Mouse (Mus musculus) telencephalon, adult 2 months (tissue): ENCODE measurements around the gene Tgfbr3.

Experiments used
- DNase-seq: peaks from one replicate; pipeline ENCODE4 v3.0.0-alpha.2; 2011; ENCODE audit warnings: low read depth, low spot score

Gene Tgfbr3

DNA sequence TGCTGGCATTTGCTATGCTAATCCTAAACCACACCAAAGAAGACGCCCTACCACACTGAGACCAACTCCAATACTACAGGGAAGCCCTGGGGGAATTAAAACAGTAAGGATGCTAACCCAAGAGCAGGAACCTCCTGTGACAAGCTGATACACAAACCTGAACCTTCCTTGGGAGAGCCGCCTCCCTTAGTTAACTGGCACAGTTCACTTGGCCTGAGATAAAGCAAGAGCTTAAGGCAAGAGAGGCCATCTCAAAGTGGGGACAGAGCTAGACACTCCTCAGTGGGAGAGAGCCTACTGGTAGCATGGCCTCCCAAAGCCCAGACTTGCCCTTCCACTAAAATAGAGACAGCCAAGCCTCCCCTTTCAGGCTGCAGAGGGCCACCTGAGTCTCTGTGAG lies 79.4 kb downstream of the Tgfbr3 start:
- no peak for DNase-seq

DNA sequence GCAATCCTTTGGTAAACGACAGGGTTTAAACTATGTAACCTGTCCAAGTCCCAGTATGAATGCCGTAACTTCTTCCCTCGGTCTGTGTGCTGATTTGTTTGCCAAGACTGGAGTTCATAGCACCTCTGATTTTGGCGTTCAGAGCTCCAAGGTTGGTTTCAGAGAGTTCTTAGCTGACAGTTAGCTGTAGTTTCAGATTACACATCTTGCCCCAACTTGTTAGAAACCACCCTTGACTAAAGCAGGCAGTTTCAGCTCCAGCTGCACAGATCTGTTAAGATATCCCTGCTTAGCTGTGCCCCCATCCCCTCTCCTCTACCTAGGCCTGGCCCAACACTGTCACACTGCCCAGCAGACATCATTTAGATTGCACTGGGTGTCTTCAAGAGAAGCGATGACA lies 81.5 kb downstream of the Tgfbr3 start:
- no peak for DNase-seq

DNA sequence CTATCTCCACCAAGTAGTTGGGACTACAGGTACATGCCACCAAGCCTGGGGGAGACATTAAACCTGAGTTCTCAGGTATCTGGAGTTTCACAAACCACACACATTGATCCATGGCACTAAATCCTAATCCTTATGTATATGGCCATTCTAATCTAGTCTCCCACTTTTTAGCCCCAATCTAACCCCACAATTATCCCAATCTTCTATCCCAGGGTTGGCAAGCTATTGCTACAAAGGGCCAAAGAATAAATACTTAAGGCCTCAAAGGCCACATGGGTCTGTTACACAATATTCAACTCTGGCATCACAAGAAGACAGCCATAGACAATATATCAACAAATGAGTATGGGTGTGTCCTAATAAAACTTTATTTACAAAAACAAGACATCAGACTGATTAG lies 85.1 kb downstream of the Tgfbr3 start:
- no peak for DNase-seq

DNA sequence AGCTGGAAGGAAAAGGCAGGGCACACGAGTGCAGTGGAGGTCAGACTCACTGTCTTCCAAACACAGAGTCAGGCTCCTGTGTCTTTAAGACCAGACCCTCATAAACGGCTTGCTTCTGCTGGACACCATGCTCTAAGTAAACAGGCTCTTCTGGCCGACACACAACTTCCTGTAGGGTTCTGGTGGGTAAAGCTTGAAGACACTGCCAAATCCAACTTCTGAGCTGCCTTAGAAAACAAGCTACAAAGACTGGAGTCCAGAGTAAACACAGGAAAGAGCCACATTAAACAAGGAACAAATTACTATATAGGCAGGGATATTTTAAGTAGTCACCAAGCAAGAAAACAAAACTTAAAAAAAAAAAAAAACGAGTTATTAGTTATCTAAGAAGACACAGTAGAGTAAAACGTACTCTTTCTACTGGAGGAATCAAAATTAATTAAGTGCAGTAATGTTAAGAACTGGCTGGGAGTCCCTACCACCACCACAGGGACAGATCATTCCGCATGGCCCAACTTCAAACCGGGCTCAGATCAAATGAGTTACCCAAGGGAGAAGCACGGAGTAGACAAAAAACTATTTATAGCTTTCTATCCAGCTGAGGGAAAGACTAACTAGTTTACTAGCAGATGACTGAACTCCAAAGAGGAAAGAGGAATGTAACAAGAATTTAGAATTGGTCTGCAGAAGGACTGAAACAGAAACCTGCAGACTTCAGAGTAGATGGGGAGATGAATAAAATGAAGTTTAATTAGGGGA lies 86.4 kb downstream of the Tgfbr3 start:
- DNase-seq = no peak

DNA sequence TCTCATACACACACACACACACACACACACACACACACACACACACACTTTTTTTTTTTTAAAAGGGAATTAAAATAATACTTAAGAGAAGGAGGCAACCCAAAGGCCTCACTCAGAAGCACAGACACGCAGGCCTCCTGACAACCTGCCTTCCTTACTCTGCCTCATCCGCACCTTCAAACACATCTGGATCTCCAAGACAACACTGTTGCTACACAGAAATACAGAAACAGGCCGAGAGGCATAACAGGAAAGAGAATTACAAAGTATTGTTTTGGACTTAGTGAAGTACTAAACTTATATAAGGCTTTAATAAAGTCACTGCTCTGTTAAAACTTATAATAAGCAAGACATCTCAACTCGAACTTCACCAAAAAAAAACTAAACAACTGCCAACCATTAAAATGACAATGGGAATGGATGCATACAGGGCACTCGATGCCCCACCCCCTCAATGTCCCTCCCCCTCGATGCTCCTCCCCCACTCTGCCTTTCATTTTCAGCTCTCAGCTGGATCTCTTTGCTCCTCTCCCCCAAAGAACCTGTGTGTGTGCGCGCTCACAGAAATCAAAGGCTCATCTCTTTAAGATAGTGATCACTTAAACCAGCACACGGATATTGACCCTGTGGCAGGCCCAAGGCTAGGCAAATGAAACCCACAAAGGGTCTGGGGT lies 87.8 kb downstream of the Tgfbr3 start:
- no peak for DNase-seq

GRCm38 (mm10) chr5:107200853-107201341 lies 88.5 kb downstream of the Tgfbr3 start:
- DNase-seq = no peak

DNA sequence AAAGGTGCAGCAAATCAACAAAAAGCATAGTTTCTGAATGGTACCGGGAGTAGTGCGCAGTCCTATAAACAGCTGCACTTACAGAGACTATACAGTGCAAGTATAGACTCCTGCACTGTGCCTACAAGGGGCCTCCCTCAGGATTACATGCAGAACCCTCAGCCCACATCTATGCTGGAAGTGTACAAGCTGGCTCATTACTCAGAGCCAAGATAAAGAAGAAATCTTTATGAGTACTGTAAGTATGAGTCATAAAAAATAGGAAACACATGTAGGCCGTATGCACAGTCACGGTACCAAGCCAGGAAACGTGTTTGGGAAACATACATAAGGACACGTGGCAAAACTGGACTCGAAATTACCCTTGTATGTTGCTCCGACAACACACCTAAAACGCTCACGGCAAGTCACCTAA lies 89.2 kb downstream of the Tgfbr3 start:
- peak; percentile 18 for DNase-seq

DNA sequence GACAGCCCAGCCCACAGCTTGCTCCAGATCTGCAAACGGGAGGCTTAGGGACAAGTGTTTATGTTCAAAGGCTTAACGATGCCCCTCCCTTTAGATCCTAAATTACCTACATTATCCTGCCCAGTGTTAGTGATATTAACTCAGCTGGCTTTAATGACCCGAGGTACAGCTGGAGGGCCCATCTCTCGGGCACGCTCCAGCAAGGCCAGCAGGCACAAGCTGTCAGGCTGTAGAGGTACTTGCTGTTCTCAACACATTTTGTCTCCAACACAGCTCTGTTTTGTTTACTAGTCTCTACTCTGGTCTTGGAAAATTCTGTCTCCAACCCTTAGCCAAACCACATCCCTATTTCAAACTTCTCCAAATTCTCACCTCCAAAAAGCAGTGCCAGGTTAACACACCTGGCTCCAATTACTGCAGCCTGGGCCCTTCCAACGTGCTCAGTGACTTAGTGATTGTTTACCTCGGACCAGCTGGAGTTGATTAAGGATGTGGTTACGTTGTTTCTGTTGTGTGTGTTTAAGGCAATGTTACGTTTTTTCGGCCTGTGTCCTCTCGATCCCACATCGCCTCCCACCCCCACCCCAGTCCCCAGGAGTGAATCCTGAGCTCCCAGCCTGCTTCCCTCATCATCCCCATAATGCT lies 93.6 kb downstream of the Tgfbr3 start:
- DNase-seq = no peak

GRCm38 (mm10) chr5:107193160-107193559 lies 96.3 kb downstream of the Tgfbr3 start:
- no peak for DNase-seq

- DNase-seq = no peak
These were observed 97.1 kb downstream of the Tgfbr3 start for GRCm38 (mm10) chr5:107192372-107192771.

DNA sequence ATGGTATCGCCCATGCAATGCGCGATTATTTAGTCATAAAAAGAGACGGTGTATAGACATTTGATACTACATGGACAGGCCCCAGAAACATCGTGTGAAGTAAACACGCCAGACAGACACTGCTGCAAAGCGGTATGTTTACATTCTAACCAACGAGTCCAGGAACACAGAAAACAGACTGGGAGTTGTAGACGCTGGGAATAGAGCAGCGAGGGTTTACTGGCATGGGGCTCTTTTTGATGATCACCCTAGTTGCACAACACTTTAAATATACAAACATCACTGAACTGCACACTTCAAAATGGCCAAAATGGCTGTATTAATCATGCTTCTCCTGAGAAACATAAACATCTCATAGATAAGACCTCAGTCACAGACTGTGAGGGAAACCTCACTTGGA lies 100.9 kb downstream of the Tgfbr3 start:
- no peak for DNase-seq

DNA sequence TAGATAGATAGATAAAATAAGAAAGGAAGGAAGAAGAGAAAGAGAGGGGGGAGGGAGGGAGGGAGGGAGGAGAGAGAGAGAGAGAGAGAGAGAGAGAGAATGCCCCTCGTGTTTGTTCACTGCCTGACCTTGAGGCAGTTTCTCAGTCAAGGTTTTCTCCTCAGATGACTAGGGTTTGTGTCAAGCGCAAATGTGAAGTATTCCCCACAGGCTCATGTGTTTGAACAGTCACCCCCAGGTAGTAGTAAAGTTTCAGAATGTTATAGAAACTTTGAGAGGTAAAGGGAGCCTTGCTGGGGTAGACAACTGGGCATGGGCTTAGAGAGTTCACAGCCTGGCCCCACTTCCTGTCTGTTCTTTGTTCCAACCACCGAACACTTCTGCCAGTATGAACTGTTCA lies 103.2 kb downstream of the Tgfbr3 start:
- no peak for DNase-seq

DNA sequence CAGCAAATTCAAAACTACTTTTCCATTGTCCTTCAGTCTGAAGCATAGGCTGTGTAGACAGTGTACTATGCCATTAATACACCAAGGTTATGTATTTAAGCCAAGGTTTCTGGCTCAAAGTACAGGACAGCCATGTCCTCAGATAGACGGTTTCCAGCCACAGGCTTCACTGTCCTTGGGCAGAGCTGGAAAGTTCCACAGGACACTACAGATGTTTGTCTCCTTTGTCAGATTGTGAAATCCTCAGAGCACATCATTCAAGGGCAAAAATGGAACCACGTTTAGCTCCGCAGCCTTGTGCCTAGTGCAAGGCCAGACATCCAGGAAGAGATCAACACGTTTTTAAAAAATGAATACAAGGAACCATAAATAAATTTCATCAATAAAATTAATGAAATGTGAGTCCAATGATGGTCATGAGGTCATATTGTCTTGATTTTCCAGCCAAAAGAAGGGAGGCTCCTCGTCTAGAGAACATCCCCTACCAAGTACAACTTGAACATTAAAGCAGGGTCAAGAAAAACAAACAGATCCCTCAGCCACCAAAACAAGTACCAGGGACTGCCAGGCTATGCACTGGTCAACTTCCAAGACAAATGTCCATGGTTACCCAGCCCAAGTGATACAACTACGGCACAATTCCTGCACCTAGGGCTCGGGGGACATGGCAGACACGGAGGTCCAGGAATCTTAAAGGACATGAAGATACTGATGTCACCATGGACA lies 105.1 kb downstream of the Tgfbr3 start:
- DNase-seq = no peak

DNA sequence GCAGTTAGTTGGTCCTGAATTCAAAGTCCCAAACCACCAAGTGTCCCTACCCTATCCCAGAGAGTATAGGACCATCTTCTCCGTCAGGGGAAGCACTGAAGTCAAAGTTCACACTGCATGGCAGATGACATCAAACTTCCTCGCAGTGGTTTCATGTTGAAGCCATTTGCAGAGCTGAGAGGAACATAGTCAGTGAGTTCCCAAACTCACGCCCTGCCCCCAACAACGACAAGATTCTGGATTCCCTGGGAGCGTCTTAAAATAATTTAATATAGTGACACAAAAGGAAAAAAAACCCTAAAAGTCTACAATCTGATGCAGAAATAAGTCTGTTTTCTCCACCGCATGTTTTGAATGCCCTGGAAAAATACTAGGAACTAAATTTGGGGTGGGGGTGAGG lies 105.9 kb downstream of the Tgfbr3 start:
- DNase-seq = no peak

GRCm38 (mm10) chr5:107182721-107183120 lies 106.7 kb downstream of the Tgfbr3 start:
- no peak for DNase-seq

DNA sequence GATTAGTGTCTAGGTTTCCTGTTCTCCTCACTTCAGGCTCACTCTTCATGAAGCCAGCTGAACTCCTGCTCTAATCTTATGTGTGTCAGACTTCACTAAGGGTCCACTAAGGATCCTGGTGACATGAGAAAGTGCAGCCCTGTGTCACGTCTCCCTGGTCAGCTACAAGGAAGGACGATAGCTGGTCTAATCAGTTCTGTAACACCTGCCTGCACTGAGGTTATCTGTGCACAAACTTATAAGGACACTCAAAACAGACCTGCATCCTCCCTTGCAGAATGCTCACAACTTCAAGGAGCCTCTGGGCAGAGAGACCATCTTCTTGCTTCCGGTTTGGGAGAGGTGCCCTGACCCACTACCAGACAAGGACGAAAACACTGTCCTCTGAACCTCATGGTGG lies 107.6 kb downstream of the Tgfbr3 start:
- no peak for DNase-seq

DNA sequence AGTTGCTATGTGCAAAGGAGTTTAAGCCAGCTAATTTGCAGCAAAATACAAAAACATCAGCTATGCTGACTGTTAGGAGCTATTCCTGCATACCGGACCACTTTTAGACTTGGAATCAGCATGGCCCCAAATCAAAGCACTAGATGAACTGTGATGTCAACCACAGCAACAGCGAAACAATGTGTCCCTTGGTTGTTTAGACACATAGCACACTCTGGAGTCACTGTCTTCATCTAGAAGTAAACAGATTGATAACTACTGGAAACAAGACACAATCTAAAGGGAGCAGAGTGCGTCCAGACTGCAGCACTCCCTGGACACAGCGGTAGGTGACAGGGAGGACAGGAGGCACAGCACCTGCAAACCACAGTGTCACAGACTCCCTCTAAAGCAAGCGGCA lies 110.2 kb downstream of the Tgfbr3 start:
- DNase-seq = no peak

DNA sequence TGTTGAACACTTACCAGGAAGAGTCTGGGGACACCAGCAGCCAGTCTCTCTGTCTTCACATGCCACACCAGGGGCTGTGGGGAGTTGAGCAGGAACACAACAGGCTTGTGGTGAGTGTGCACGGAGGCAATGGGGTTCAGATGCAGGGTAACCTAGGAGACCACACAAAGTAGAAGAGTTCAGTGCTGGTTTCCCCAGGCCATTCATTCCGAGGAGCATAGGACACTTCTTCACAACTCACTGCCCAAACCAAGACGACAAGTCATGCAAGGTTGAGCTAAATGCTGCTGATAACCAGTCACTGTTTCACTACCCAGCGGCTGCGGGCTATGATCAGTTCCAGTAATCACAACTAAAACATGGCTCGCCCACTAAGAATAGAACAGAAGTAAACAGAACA lies 111.6 kb downstream of the Tgfbr3 start:
- no peak for DNase-seq

GRCm38 (mm10) chr5:107177248-107177647 lies 112.2 kb downstream of the Tgfbr3 start:
- DNase-seq = no peak

DNA sequence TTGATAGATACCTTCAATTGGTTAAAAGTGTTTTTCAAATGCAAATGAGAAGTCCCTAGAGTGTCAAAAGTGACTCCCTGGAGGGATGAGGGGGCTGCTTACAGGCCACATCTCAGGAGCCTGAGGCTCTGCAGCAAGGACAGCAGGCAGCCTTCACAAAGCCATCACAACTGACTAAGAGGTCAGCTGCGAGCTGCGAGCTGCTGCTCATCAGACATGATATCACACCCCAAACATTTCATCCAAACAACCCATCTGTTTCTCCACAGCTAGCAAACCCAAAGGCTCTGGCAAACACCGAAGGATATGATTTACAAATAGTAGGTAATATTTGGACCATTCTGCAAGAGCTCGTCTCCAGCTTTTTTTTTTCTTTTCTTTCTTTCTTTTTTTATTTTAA lies 112.6 kb downstream of the Tgfbr3 start:
- DNase-seq = no peak

DNA sequence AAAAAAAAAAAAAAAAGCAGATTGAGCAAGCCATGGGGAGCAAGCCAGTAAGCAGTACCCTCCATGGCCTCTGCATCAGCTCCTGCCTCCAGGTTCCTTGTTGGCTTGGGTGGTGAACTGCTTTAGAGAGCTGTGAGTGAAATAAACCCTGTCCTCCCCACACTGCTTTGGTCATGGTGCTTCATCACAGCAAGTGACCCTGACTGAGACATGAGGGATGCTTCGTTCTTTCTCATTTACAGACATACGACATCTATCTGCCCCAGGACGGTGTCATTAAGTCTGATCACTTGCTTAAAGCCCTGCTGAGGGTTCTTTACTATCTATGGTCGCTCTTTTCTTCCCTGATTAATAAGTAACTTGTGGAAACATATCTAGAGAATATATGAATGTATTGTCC lies 113.2 kb downstream of the Tgfbr3 start:
- DNase-seq = no peak

DNA sequence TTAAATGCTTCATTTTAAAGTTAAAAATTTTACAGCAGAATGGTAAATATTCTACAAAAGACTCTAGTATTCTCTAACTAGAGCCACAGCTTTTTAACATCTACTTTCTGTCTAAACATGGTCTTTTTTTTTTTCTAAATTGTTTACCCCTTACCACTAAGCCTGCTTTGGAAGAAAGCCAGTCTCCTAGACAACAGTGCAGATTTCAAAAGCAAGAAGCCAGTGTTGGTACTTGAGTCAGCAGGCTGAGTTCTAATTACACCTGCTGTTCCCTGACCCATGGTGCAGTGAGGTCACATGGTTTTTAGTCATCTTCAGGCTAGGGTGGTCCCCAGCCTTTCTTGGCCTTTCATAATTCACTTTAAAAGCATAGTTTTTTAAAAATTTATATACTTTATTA lies 115.2 kb downstream of the Tgfbr3 start:
- DNase-seq = no peak
